In genomic region chr3:148246786-148247185, GRCm38 (mm10) we compare ENCODE assay signal across 21 mouse cellular contexts.
"Had no signal": no experiment of that assay in that cellular context is flagged by ENCODE, and none has a peak within 500 bp of the region (broad histone marks: within the 10 kb centered on the region; RNA-seq: fewer than 3 reads in every experiment).

No protein-coding gene starts in this region.

- H3K4me2 ChIP-seq: limb, embryonic 13.5 days; liver, embryonic 12.5 days; liver, embryonic 15.5 days; midbrain, embryonic 11.5 days; neural tube, embryonic 12.5 days; neural tube, embryonic 15.5 days had no signal

- H3K27me3 ChIP-seq: limb, embryonic 13.5 days; liver, embryonic 12.5 days; liver, embryonic 15.5 days; neural tube, embryonic 12.5 days; neural tube, embryonic 15.5 days had no signal

- H3K36me3 ChIP-seq: limb, embryonic 10.5 days; limb, embryonic 13.5 days; liver, embryonic 12.5 days; liver, embryonic 15.5 days; neural tube, embryonic 12.5 days; neural tube, embryonic 15.5 days had no signal

- ATAC-seq: liver, embryonic 12.5 days had no signal

- H3K9me3 ChIP-seq: limb, embryonic 10.5 days; limb, embryonic 13.5 days; liver, embryonic 12.5 days; liver, embryonic 15.5 days; neural tube, embryonic 12.5 days; neural tube, embryonic 15.5 days had no signal

- H3K4me1 ChIP-seq: limb, embryonic 10.5 days; limb, embryonic 13.5 days; liver, embryonic 12.5 days; liver, embryonic 15.5 days; neural tube, embryonic 12.5 days; neural tube, embryonic 15.5 days had no signal

- DNase-seq: kidney, adult 2 months; kidney, postnatal 10 days; kidney, postnatal 36 days; liver; lung, adult 2 months; midbrain, embryonic 14.5 days; right cerebral cortex, adult 18-20 months; right cerebral cortex, postnatal 14 days; right cerebral cortex, postnatal 4 days; thymus, adult 2 months; thymus, postnatal 14 days; thymus, postnatal 4 days had no signal

- H3K27ac ChIP-seq: limb, embryonic 10.5 days; limb, embryonic 13.5 days; liver, embryonic 12.5 days; liver, embryonic 15.5 days; macrophage; neural tube, embryonic 12.5 days; neural tube, embryonic 15.5 days; stomach, postnatal 0 days had no signal

- H3K9ac ChIP-seq: limb, embryonic 13.5 days; liver, embryonic 12.5 days; liver, embryonic 15.5 days; neural tube, embryonic 12.5 days; neural tube, embryonic 15.5 days had no signal

- H3K4me3 ChIP-seq: limb, embryonic 10.5 days; limb, embryonic 13.5 days; liver, embryonic 12.5 days; liver, embryonic 15.5 days; neural tube, embryonic 12.5 days; neural tube, embryonic 15.5 days had no signal
